Mouse (Mus musculus): ENCODE data around the gene Gm45717. TPM values are rescaled to one million over a fixed set of nuclear protein-coding genes. Genes with fewer than 3 reads are reported as not detected.

Gm45717 gene
- polyA plus RNA-seq, 1 experiment from 2014 or later, result not detected

DNA sequence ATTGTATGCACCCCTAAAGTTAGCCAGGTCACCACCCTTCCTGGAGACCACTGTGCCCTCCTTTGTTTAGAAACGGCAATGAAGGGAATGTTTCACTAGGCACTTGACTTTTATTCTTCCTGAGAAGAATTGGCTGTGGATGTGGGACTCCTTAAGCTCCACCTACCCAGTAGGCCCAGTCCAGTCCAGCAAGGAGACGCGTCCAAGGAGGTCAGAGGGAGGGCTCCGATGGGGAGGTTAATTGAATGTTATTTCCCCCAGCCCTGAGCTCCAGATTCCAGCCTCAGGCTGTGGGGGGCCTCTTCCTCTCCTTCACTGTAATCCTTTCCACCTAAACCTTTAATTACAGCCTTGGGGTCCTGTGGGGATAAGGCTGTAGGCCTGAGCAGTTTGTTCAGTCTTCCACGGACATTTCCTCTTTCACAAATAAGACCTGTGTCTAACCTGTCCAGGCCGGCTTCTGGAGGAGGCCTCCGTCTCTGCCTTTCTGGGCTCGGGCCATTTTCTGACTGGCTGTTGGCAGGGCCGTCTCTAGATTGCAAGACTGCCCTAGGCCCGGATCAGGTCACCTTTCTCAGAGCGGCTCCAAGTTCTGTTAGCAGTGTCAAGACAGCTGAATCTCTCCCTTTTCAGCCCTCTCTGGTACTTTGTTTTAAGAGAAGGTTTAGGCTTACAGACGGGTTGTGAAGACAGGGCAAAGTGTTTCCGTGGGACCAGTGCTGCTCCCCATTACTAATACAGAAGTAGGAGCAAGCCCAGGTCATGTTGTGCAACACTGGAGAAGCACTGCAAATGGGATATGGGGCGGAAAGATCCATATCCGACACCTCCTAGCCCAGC, 53.5 kb downstream of the Gm45717 start:
- H3K9ac ChIP-seq (ENCODE audit: low read length), result peak overlapping the region; percentile 17; the same call in 1 of the 2 replicates

DNA sequence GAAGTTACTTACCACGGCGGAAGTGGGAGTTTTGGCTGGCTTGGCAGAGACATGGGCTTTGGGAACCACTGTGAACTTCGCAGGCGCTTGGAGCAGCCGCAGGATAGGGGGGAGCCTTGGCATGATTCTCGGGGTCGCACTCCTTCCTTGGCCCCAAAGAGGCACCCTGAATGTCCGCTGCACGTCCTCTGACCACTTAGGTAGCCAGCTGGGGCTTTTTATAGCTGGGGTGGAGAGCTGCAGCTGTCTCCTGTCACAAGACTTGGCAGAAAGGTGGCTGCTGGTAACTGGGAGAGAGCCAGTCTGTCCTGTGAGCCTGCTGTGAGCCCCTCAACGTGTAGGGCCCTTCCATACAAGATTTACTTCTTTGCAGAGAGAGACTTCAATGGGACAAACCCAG, 55.5 kb downstream of the Gm45717 start, which contains the start of gene Cox8b:
Gene Cox8b (minus strand): TSS at position 227 of the 400 bp plus-strand sequence.
- H3K27ac ChIP-seq (replicated peaks; ENCODE audit: low read depth, low read length), result no peak within 1 kb of the TSS
- no peak for DNase-seq (ENCODE audit: low spot score)
- 84% methylated on average over 10 of the region's 10 CpGs for WGBS

More for the DNA sequence above, 53.5 kb downstream of the Gm45717 start:
- peaks cover 4% of the 10 kb centered on the region; the same call in 1 of the 2 replicates for H3K36me3 ChIP-seq (ENCODE audit: control insufficient read depth, insufficient read depth, low read length)
- WGBS, result 73% methylated on average over 15 of the region's 15 CpGs
- ATAC-seq (ENCODE audit: insufficient number of reproducible peaks, low FRiP score, low TSS enrichment, low read depth) (no peak), DNase-seq (ENCODE audit: low spot score) (no peak)
- no peak overlapping the region for H3K4me3 ChIP-seq (ENCODE audit: low read depth, low read length)
- H3K4me2 ChIP-seq (ENCODE audit: low read depth, severe bottlenecking), result no peak overlapping the region
- no peak overlapping the region for H3K27ac ChIP-seq (replicated peaks; ENCODE audit: low read depth, low read length)
- peaks cover 9% of the 10 kb centered on the region; the same call in 1 of the 2 replicates for H3K4me1 ChIP-seq (ENCODE audit: control insufficient read depth, insufficient read depth, low read length)
- no peaks in the 10 kb centered on the region for H3K9me3 ChIP-seq (ENCODE audit: control insufficient read depth, low read length)
- no peaks in the 10 kb centered on the region for H3K27me3 ChIP-seq (ENCODE audit: control insufficient read depth, insufficient read depth, low read length)

More for the DNA sequence above, 55.5 kb downstream of the Gm45717 start, which contains the start of gene Cox8b:
- Histone ChIP-seq H3K27me3 (ENCODE audit: control insufficient read depth, insufficient read depth, low read length) (no peaks in the 10 kb centered on the region), H3K4me2 (ENCODE audit: low read depth, severe bottlenecking) (no peak within 1 kb of the TSS), H3K4me3 (ENCODE audit: low read depth, low read length) (no peak within 1 kb of the TSS), H3K9me3 (ENCODE audit: control insufficient read depth, low read length) (no peaks in the 10 kb centered on the region), H3K36me3 (ENCODE audit: control insufficient read depth, insufficient read depth, low read length) (peaks cover 8% of the 10 kb centered on the region; the same call in 1 of the 2 replicates), H3K4me1 (ENCODE audit: control insufficient read depth, insufficient read depth, low read length) (peaks cover 9% of the 10 kb centered on the region; the same call in 1 of the 2 replicates), H3K9ac (ENCODE audit: low read length) (no peak within 1 kb of the TSS)
- no peak for ATAC-seq (ENCODE audit: insufficient number of reproducible peaks, low FRiP score, low TSS enrichment, low read depth)

Other genes with a start within 250 kb of the Gm45717 start
- not detected in 2 replicates for gene Cyp2e1, start 192.2 kb downstream of the Gm45717 start, polyA plus RNA-seq (2014; fragmentation: Nextera tagmentation; extraction: Ambion mirVana)
- 0.85 and 1.0 TPM in 2 replicates for gene Syce1, start 168.1 kb downstream of the Gm45717 start, polyA plus RNA-seq (2014; fragmentation: Nextera tagmentation; extraction: Ambion mirVana)
- gene Zfp941, start 133.8 kb downstream of the Gm45717 start, polyA plus RNA-seq (2014; fragmentation: Nextera tagmentation; extraction: Ambion mirVana), result 2.0 and 3.1 TPM in 2 replicates
- 0.68 and 0.78 TPM in 2 replicates for gene Urah, start 120.9 kb downstream of the Gm45717 start, polyA plus RNA-seq (2014; fragmentation: Nextera tagmentation; extraction: Ambion mirVana)
- gene Scgb1c1, start 110.4 kb downstream of the Gm45717 start, polyA plus RNA-seq (2014; fragmentation: Nextera tagmentation; extraction: Ambion mirVana), result not detected in 2 replicates
- gene Odf3, start 108.1 kb downstream of the Gm45717 start, polyA plus RNA-seq (2014; fragmentation: Nextera tagmentation; extraction: Ambion mirVana), result not detected in 2 replicates
- not detected in 2 replicates for gene Gm45785, start 99.6 kb downstream of the Gm45717 start, polyA plus RNA-seq (2014; fragmentation: Nextera tagmentation; extraction: Ambion mirVana)
- gene Ric8a, start 99.0 kb downstream of the Gm45717 start, polyA plus RNA-seq (2014; fragmentation: Nextera tagmentation; extraction: Ambion mirVana), result 57.2 and 61.4 TPM in 2 replicates
- gene Bet1l, start 98.4 kb downstream of the Gm45717 start, polyA plus RNA-seq (2014; fragmentation: Nextera tagmentation; extraction: Ambion mirVana), result 27.9 and 33.6 TPM in 2 replicates
- gene Psmd13, start 74.0 kb downstream of the Gm45717 start, polyA plus RNA-seq (2014; fragmentation: Nextera tagmentation; extraction: Ambion mirVana), result 185 and 243 TPM in 2 replicates
- gene Sirt3, start 73.6 kb downstream of the Gm45717 start, polyA plus RNA-seq (2014; fragmentation: Nextera tagmentation; extraction: Ambion mirVana), result 21.6 and 23.2 TPM in 2 replicates
- gene Cox8b, start 55.5 kb downstream of the Gm45717 start, polyA plus RNA-seq (2014; fragmentation: Nextera tagmentation; extraction: Ambion mirVana), result 0.88 and 1.0 TPM in 2 replicates
- gene Nlrp6, start 35.0 kb downstream of the Gm45717 start, polyA plus RNA-seq (2014; fragmentation: Nextera tagmentation; extraction: Ambion mirVana), result 0.26 TPM in 1 of 2 replicates, not detected in the other
- 13.6 and 16.1 TPM in 2 replicates for gene Pgghg, start 14.5 kb downstream of the Gm45717 start, polyA plus RNA-seq (2014; fragmentation: Nextera tagmentation; extraction: Ambion mirVana)
- gene Ifitm5, start 5.6 kb downstream of the Gm45717 start, polyA plus RNA-seq (2014; fragmentation: Nextera tagmentation; extraction: Ambion mirVana), result 1.7 and 1.9 TPM in 2 replicates
- 853 and 900 TPM in 2 replicates for gene Ifitm2, start 50 bp upstream of the Gm45717 start, polyA plus RNA-seq (2014; fragmentation: Nextera tagmentation; extraction: Ambion mirVana)
- 63.9 and 68.3 TPM in 2 replicates for gene Ifitm1, start 11.3 kb upstream of the Gm45717 start, polyA plus RNA-seq (2014; fragmentation: Nextera tagmentation; extraction: Ambion mirVana)
- 45.3 and 50.4 TPM in 2 replicates for gene Ifitm3, start 54.8 kb upstream of the Gm45717 start, polyA plus RNA-seq (2014; fragmentation: Nextera tagmentation; extraction: Ambion mirVana)
- not detected in 2 replicates for gene Ifitm6, start 62.0 kb upstream of the Gm45717 start, polyA plus RNA-seq (2014; fragmentation: Nextera tagmentation; extraction: Ambion mirVana)
- not detected in 2 replicates for gene Gm17387, start 73.2 kb upstream of the Gm45717 start, polyA plus RNA-seq (2014; fragmentation: Nextera tagmentation; extraction: Ambion mirVana)
- 19.1 and 20.0 TPM in 2 replicates for gene B4galnt4, start 105.2 kb upstream of the Gm45717 start, polyA plus RNA-seq (2014; fragmentation: Nextera tagmentation; extraction: Ambion mirVana)
- gene Pkp3, start 122.3 kb upstream of the Gm45717 start, polyA plus RNA-seq (2014; fragmentation: Nextera tagmentation; extraction: Ambion mirVana), result 3.3 and 3.9 TPM in 2 replicates
- 1.9 and 2.8 TPM in 2 replicates for gene Sigirr, start 144.6 kb upstream of the Gm45717 start, polyA plus RNA-seq (2014; fragmentation: Nextera tagmentation; extraction: Ambion mirVana)
- 0.76 and 0.85 TPM in 2 replicates for gene Ano9, start 161.9 kb upstream of the Gm45717 start, polyA plus RNA-seq (2014; fragmentation: Nextera tagmentation; extraction: Ambion mirVana)
- 70.0 and 70.6 TPM in 2 replicates for gene Ptdss2, start 166.4 kb upstream of the Gm45717 start, polyA plus RNA-seq (2014; fragmentation: Nextera tagmentation; extraction: Ambion mirVana)
- 82.9 and 88.3 TPM in 2 replicates for gene Rnh1, start 216.9 kb upstream of the Gm45717 start, polyA plus RNA-seq (2014; fragmentation: Nextera tagmentation; extraction: Ambion mirVana)
- 98.7 and 99.1 TPM in 2 replicates for gene Hras, start 238.1 kb upstream of the Gm45717 start, polyA plus RNA-seq (2014; fragmentation: Nextera tagmentation; extraction: Ambion mirVana)
- 11.7 and 12.5 TPM in 2 replicates for gene Lrrc56, start 238.2 kb upstream of the Gm45717 start, polyA plus RNA-seq (2014; fragmentation: Nextera tagmentation; extraction: Ambion mirVana)

Measured in limb, embryonic 11.5 days (tissue).